ENCODE assay signal across 15 mouse cellular contexts in genomic region chr12:102395998-102396991, GRCm38 (mm10). TPM values are rescaled to one million over a fixed set of nuclear protein-coding genes. Genes with fewer than 3 reads are reported as not detected.
DNase-seq lines count a peak whose midpoint lies in the region; ATAC-seq and TF ChIP-seq lines count a peak whose summit lies in the region.
"Had no signal": no experiment of that assay in that cellular context is flagged by ENCODE, and none has a peak within 500 bp of the region (broad histone marks: within the 10 kb centered on the region; RNA-seq: fewer than 3 reads in every experiment).

No protein-coding gene starts in this region.

- no peak for TF ChIP-seq CTCF in lung, embryonic 14.5 days (IDR thresholded peaks at IDR 0.05; ENCODE audit: low read depth)
- no peak for TF ChIP-seq CTCF in brain, embryonic 14.5 days (IDR thresholded peaks at IDR 0.05; ENCODE audit: borderline replicate concordance, extremely low read depth, insufficient read depth, insufficient read length)

- DNase-seq in forebrain, embryonic 11.5 days (ENCODE audit: low spot score): no peak
- peak; percentile 33 for DNase-seq in lung, embryonic 14.5 days
- no peak for DNase-seq in lung, postnatal 25 days (ENCODE audit: low spot score)
- DNase-seq in brain, embryonic 14.5 days (ENCODE audit: low read depth): peak; percentile 31
- no peak for DNase-seq in adipocyte (ENCODE audit: low spot score)
- DNase-seq: adrenal gland, postnatal 36 days; cerebellum, adult 11-12 months; heart, adult 2 months; right cerebral cortex, postnatal 4 days had no signal

- no peaks in the 10 kb centered on the region for H3K36me3 ChIP-seq in forebrain, embryonic 11.5 days (ENCODE audit: control insufficient read depth, insufficient read depth, low read length)
- peaks cover 38% of the 10 kb centered on the region for H3K36me3 ChIP-seq in forebrain, embryonic 15.5 days
- H3K36me3 ChIP-seq in lung, embryonic 14.5 days (ENCODE audit: insufficient read depth): peaks cover 35% of the 10 kb centered on the region; the same call in 1 of the 2 replicates
- H3K36me3 ChIP-seq in hindbrain, embryonic 13.5 days: peaks cover 60% of the 10 kb centered on the region
- H3K36me3 ChIP-seq in liver, embryonic 12.5 days: no peaks in the 10 kb centered on the region; the same call in 1 of the 2 replicates

- H3K4me3 ChIP-seq in forebrain, embryonic 11.5 days (ENCODE audit: low read depth, low read length): no peak overlapping the region
- no peak overlapping the region for H3K4me3 ChIP-seq in forebrain, embryonic 15.5 days
- no peak overlapping the region for H3K4me3 ChIP-seq in lung, embryonic 14.5 days (ENCODE audit: low read depth, low read length)
- H3K4me3 ChIP-seq in hindbrain, embryonic 13.5 days: no peak overlapping the region
- H3K4me3 ChIP-seq in liver, embryonic 12.5 days: no peak overlapping the region
- H3K4me3 ChIP-seq: heart, adult 2 months; hindbrain, embryonic 15.5 days; megakaryocyte, embryonic 14.5 days had no signal

- no peaks in the 10 kb centered on the region for H3K27me3 ChIP-seq in forebrain, embryonic 11.5 days (ENCODE audit: control insufficient read depth, insufficient read depth, low read length)
- no peaks in the 10 kb centered on the region for H3K27me3 ChIP-seq in forebrain, embryonic 15.5 days
- H3K27me3 ChIP-seq in lung, embryonic 14.5 days (ENCODE audit: insufficient read depth, low read length): no peaks in the 10 kb centered on the region
- H3K27me3 ChIP-seq in hindbrain, embryonic 13.5 days: peaks cover 41% of the 10 kb centered on the region
- H3K27me3 ChIP-seq in liver, embryonic 12.5 days (replicated peaks): no peaks in the 10 kb centered on the region
- H3K27me3 ChIP-seq: hindbrain, embryonic 15.5 days had no signal

- no peak for TF ChIP-seq POLR2A in brain, embryonic 14.5 days (IDR thresholded peaks at IDR 0.05; ENCODE audit: borderline replicate concordance, extremely low read depth, insufficient read depth, insufficient read length, poor library complexity, severe bottlenecking)

- H3K27ac ChIP-seq in forebrain, embryonic 11.5 days (ENCODE audit: low read depth, low read length): no peak overlapping the region
- H3K27ac ChIP-seq in forebrain, embryonic 15.5 days (replicated peaks): no peak overlapping the region
- no peak overlapping the region for H3K27ac ChIP-seq in lung, embryonic 14.5 days (ENCODE audit: low read depth)
- no peak overlapping the region; the same call in 1 of the 2 replicates for H3K27ac ChIP-seq in hindbrain, embryonic 13.5 days
- H3K27ac ChIP-seq in liver, embryonic 12.5 days: no peak overlapping the region
- H3K27ac ChIP-seq: heart, adult 2 months; hindbrain, embryonic 15.5 days had no signal

- WGBS in forebrain, embryonic 11.5 days: 51% methylated on average over 19 of the region's 19 CpGs
- WGBS in forebrain, embryonic 15.5 days: 44% methylated on average over 19 of the region's 19 CpGs
- WGBS in lung, embryonic 14.5 days: 33% methylated on average over 19 of the region's 19 CpGs
- WGBS in hindbrain, embryonic 13.5 days: 21% methylated on average over 19 of the region's 19 CpGs
- 65% methylated on average over 19 of the region's 19 CpGs for WGBS in liver, embryonic 12.5 days (ENCODE audit: insufficient replicate concordance)

- no peak overlapping the region for H3K9ac ChIP-seq in forebrain, embryonic 11.5 days (ENCODE audit: low read length)
- H3K9ac ChIP-seq in forebrain, embryonic 15.5 days (replicated peaks): no peak overlapping the region
- no peak overlapping the region for H3K9ac ChIP-seq in lung, embryonic 14.5 days
- H3K9ac ChIP-seq in hindbrain, embryonic 13.5 days: no peak overlapping the region
- H3K9ac ChIP-seq in liver, embryonic 12.5 days: no peak overlapping the region
- H3K9ac ChIP-seq: hindbrain, embryonic 15.5 days had no signal

- peaks cover 4% of the 10 kb centered on the region for H3K4me1 ChIP-seq in forebrain, embryonic 11.5 days (replicated peaks; ENCODE audit: control insufficient read depth, insufficient read depth, low read length)
- 0 out of 2 replicates have a peak, but pooled peaks cover 4% of the 10 kb centered on the region for H3K4me1 ChIP-seq in forebrain, embryonic 15.5 days
- H3K4me1 ChIP-seq in lung, embryonic 14.5 days (ENCODE audit: insufficient read depth): 0 out of 2 replicates have a peak, but pooled peaks cover 6% of the 10 kb centered on the region
- peaks cover 10% of the 10 kb centered on the region for H3K4me1 ChIP-seq in hindbrain, embryonic 13.5 days (replicated peaks)
- H3K4me1 ChIP-seq in liver, embryonic 12.5 days: no peaks in the 10 kb centered on the region
- H3K4me1 ChIP-seq: hindbrain, embryonic 15.5 days had no signal

- ATAC-seq in forebrain, embryonic 11.5 days (replicated peaks; ENCODE audit: low FRiP score): 0 out of 2 replicates have a peak, but pooled peaks have one; percentile 33
- no peak for ATAC-seq in forebrain, embryonic 15.5 days (replicated peaks)
- peak; percentile 26; the same call in 1 of the 2 replicates for ATAC-seq in lung, embryonic 14.5 days (ENCODE audit: insufficient read depth)
- ATAC-seq in hindbrain, embryonic 13.5 days (ENCODE audit: low FRiP score): 0 out of 2 replicates have a peak, but pooled peaks have one; percentile 36
- no peak for ATAC-seq in liver, embryonic 12.5 days

- H3K4me2 ChIP-seq in forebrain, embryonic 11.5 days (ENCODE audit: low read depth, low read length, severe bottlenecking): no peak overlapping the region
- no peak overlapping the region for H3K4me2 ChIP-seq in forebrain, embryonic 15.5 days (replicated peaks)
- no peak overlapping the region for H3K4me2 ChIP-seq in lung, embryonic 14.5 days
- H3K4me2 ChIP-seq in hindbrain, embryonic 13.5 days: no peak overlapping the region
- H3K4me2 ChIP-seq in liver, embryonic 12.5 days: no peak overlapping the region
- H3K4me2 ChIP-seq: hindbrain, embryonic 15.5 days; liver, embryonic 11.5 days had no signal

- H3K9me3 ChIP-seq in forebrain, embryonic 11.5 days (ENCODE audit: control insufficient read depth, low read length): no peaks in the 10 kb centered on the region
- no peaks in the 10 kb centered on the region for H3K9me3 ChIP-seq in forebrain, embryonic 15.5 days
- H3K9me3 ChIP-seq in lung, embryonic 14.5 days (ENCODE audit: low read depth, low read length): no peaks in the 10 kb centered on the region
- H3K9me3 ChIP-seq in hindbrain, embryonic 13.5 days: no peaks in the 10 kb centered on the region
- no peaks in the 10 kb centered on the region for H3K9me3 ChIP-seq in liver, embryonic 12.5 days (replicated peaks)
- H3K9me3 ChIP-seq: hindbrain, embryonic 15.5 days; megakaryocyte, embryonic 14.5 days had no signal

RNA-seq across cellular contexts. Expression of gene Lgmn, which starts 43.3 kb away (rescaled TPM):
- 49.0 and 49.4 TPM in 2 replicates for polyA plus RNA-seq in forebrain, embryonic 11.5 days (2014; fragmentation: Nextera tagmentation; extraction: Ambion mirVana)
- polyA plus RNA-seq in forebrain, embryonic 15.5 days (2015; fragmentation: Nextera tagmentation; extraction: Ambion mirVana): 67.3 and 73.1 TPM in 2 replicates
- polyA plus RNA-seq in lung, embryonic 14.5 days (2014; fragmentation: Nextera tagmentation; extraction: Ambion mirVana): 104 and 108 TPM in 2 replicates
- 47.2 and 61.8 TPM in 2 replicates for polyA plus RNA-seq in brain, embryonic 14.5 days (2012; rRNA removed)
- 83.9 and 89.2 TPM in 2 replicates for polyA plus RNA-seq in hindbrain, embryonic 13.5 days (2015; fragmentation: Nextera tagmentation; extraction: Ambion mirVana)
- 47.2 and 49.9 TPM in 2 replicates for polyA plus RNA-seq in liver, embryonic 12.5 days (2016; fragmentation: Nextera tagmentation; extraction: Ambion mirVana)

Comparison
In these comparisons a context has a peak if more than half of its experiments do, and no peak if none do; other contexts are left out.
1. ATAC-seq: peak in forebrain, embryonic 11.5 days (single experiment), lung, embryonic 14.5 days (single experiment) and hindbrain, embryonic 13.5 days (single experiment); none in forebrain, embryonic 15.5 days (single experiment) and liver, embryonic 12.5 days (single experiment).
2. DNase-seq: peak in lung, embryonic 14.5 days (single experiment) and brain, embryonic 14.5 days (single experiment); none in forebrain, embryonic 11.5 days (single experiment), lung, postnatal 25 days (single experiment) and adipocyte (single experiment).